Mouse (Mus musculus): ENCODE data around the gene Mgat2. TPM values are rescaled to one million over a fixed set of nuclear protein-coding genes. Genes with fewer than 3 reads are reported as not detected.

Mgat2 gene
- total RNA-seq, 2 experiments from 2014 or later: 16.9 to 21.3 TPM

GRCm38 (mm10) chr12:69211057-69211456 is 27.1 kb downstream of the Mgat2 start:
- DNase-seq: no peak

- DNase-seq: no peak
These were observed 29.3 kb downstream of the Mgat2 start for GRCm38 (mm10) chr12:69213186-69213777.

- no peak for DNase-seq
These were observed 30.4 kb downstream of the Mgat2 start for GRCm38 (mm10) chr12:69214393-69214792.

- DNase-seq: peak; percentile 50
These were observed 31.2 kb downstream of the Mgat2 start for GRCm38 (mm10) chr12:69215000-69215785.

GRCm38 (mm10) chr12:69216587-69216986 is 32.6 kb downstream of the Mgat2 start:
- DNase-seq: no peak

- no peak for DNase-seq
These were observed 36.8 kb downstream of the Mgat2 start for GRCm38 (mm10) chr12:69220613-69221277.

GRCm38 (mm10) chr12:69227776-69228466 is 44.0 kb downstream of the Mgat2 start, which contains the start of gene Pole2:
TSS of gene Pole2 (minus strand) at chr12:69228195.
- peak; percentile 92 for DNase-seq

GRCm38 (mm10) chr12:69229251-69229650 is 45.3 kb downstream of the Mgat2 start:
- DNase-seq: no peak

- no peak for DNase-seq
These were observed 51.8 kb downstream of the Mgat2 start for GRCm38 (mm10) chr12:69235782-69236181.

Small RNA genes lying within 50 kb of the gene (microRNA-seq; reads per million reads assigned to microRNA genes)
- gene Gm47287 (0 reads per million in 2 experiments), gene Gm47295 (0.25 to 1.9 reads per million in 2 experiments)

Other genes starting within 250 kb of the Mgat2 start
- gene Rps29, start 25.0 kb upstream of the Mgat2 start, total RNA-seq (2021): 1,000 to 10,000 TPM; 1,302 to 1,393 TPM
- gene Lrr1, start 15.3 kb upstream of the Mgat2 start, total RNA-seq (2021): 1 to 10 TPM in 1 of 2 experiments, under 1 TPM in 1; 0.56 to 1.3 TPM
- gene Rpl36al, start 74 bp upstream of the Mgat2 start, total RNA-seq (2021): 100 to 1,000 TPM; 336 to 338 TPM
- gene Gm49383, start 12.9 kb downstream of the Mgat2 start, total RNA-seq (2021): 1 to 10 TPM; 2.7 to 3.4 TPM
- under 1 TPM; 0.61 to 0.70 TPM for gene Dnaaf2, start 14.3 kb downstream of the Mgat2 start, total RNA-seq (2021)
- 1 to 10 TPM; 2.7 to 3.6 TPM for gene Gm49384, start 20.1 kb downstream of the Mgat2 start, total RNA-seq (2021)
- gene Pole2, start 44.0 kb downstream of the Mgat2 start, total RNA-seq (2021): 1 to 10 TPM; 2.2 to 3.2 TPM
- gene Klhdc1, start 57.0 kb downstream of the Mgat2 start, total RNA-seq (2021): 10 to 100 TPM; 10.1 to 13.5 TPM
- 10 to 100 TPM; 76.3 to 87.7 TPM for gene Klhdc2, start 112.5 kb downstream of the Mgat2 start, total RNA-seq (2021)
- gene Nemf, start 173.0 kb downstream of the Mgat2 start, total RNA-seq (2021): 10 to 100 TPM; 21.3 to 23.4 TPM
- gene Arf6, start 188.0 kb downstream of the Mgat2 start, total RNA-seq (2021): 10 to 100 TPM; 42.5 to 52.1 TPM
- under 1 TPM; 0.45 to 0.54 TPM for gene Gm9887, start 188.3 kb downstream of the Mgat2 start, total RNA-seq (2021)